Mouse (Mus musculus) neural tube, embryonic 13.5 days (tissue): ENCODE measurements at regions not wholly inside any gene's neighbourhood (a gene's known extent, or its start where the extent isn't known, plus 50 kb on each side); places are given as distances from the start of the nearest gene placed in this dataset.

Source experiments
- ATAC-seq: fragments of 200-750 bp; cut with Nextera tagmentation; 2 replicates; pipeline ENCODE4 v1.8.0; 2017; ENCODE audit warnings: low read depth, mild to moderate bottlenecking, moderate TSS enrichment, moderate library complexity
- H3K27ac ChIP-seq: fragments of 300-500 bp; sonication (generic); replicated peaks from 2 replicates; pipeline ENCODE4 v1.5.1; 2015; ENCODE audit warnings: moderate library complexity, mild to moderate bottlenecking, inconsistent platforms
- H3K27me3 ChIP-seq: fragments of 300-500 bp; sonication (generic); 2 replicates; pipeline ENCODE4 v1.6.1; 2015; ENCODE audit warnings: mild to moderate bottlenecking, inconsistent platforms
- H3K36me3 ChIP-seq: fragments of 300-500 bp; sonication (generic); 2 replicates; pipeline ENCODE4 v1.6.1; 2015; ENCODE audit warnings: mild to moderate bottlenecking, inconsistent platforms
- H3K4me1 ChIP-seq: fragments of 300-500 bp; sonication (generic); replicated peaks from 2 replicates; pipeline ENCODE4 v1.6.1; 2015; ENCODE audit warnings: inconsistent platforms
- H3K4me2 ChIP-seq: fragments of 300-500 bp; sonication (generic); 2 replicates; pipeline ENCODE4 v1.6.1; 2015; ENCODE audit warnings: inconsistent platforms, mild to moderate bottlenecking, moderate library complexity
- H3K4me3 ChIP-seq: fragments of 300-500 bp; sonication (generic); 2 replicates; pipeline ENCODE4 v1.5.1; 2015; ENCODE audit warnings: mild to moderate bottlenecking, inconsistent platforms
- H3K9ac ChIP-seq: fragments of 300-500 bp; sonication (generic); 2 replicates; pipeline ENCODE4 v1.6.1; 2015; ENCODE audit warnings: moderate library complexity, mild to moderate bottlenecking, inconsistent platforms
- H3K9me3 ChIP-seq: fragments of 300-500 bp; sonication (generic); 2 replicates; pipeline ENCODE4 v1.6.1; 2016; ENCODE audit warnings: inconsistent platforms
- WGBS: fragments of 180-500 bp; shearing (Covaris S2); methylation state at CpG from one replicate; pipeline ENCODE4 v1.1.7; 2015; 5-methylcytosine and 5-hydroxymethylcytosine counted together

DNA sequence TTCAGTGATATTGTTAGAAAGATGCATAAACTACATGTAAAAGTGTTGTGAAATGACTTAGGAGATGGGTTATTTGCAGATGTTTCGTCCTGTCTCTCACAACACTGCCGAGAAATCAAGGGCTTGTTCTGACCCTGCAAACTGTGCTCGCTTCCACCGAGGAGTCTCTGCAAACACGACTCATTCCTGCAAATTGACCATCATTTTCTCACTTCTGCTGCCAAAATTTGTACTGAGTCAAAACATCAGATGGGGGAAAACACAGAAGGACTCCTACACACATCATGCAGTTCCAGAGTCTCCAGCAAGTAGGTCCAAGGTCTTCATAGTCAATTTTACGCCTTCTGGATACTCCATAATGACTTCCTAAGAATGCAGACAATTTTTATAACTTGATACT is 109.9 kb upstream of the Qrfpr start:
- H3K9me3 ChIP-seq = no peaks in the 10 kb centered on the region
- no peak overlapping the region for H3K27ac ChIP-seq
- H3K36me3 ChIP-seq = no peaks in the 10 kb centered on the region
- no peaks in the 10 kb centered on the region for H3K4me1 ChIP-seq
- H3K4me2 ChIP-seq = no peak overlapping the region
- no peak overlapping the region for H3K9ac ChIP-seq
- ATAC-seq = no peak
- 91% methylated on average over 6 of the region's 6 CpGs for WGBS
- H3K27me3 ChIP-seq = no peaks in the 10 kb centered on the region
- no peak overlapping the region for H3K4me3 ChIP-seq

DNA sequence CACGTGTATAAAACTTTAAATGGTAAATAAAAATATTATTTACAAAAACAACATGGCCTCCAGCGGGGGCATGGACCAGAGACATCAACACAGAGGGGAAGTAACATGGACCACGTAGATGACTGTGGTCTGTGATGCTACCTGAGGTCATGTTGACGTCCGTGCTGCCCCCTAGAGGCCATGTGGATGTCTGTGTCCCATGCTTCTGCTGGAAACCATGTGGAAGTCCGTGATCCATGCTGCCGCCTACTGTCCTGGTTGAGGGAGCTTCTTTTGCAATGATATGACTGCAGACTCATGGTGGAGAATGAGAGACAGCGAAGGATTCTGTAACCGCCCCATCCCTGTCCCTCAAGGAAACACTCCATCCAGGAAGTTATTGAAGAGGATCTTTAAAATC is 108.5 kb upstream of the Qrfpr start:
- no peaks in the 10 kb centered on the region for H3K27me3 ChIP-seq
- no peaks in the 10 kb centered on the region for H3K9me3 ChIP-seq
- no peak overlapping the region for H3K9ac ChIP-seq
- no peaks in the 10 kb centered on the region for H3K4me1 ChIP-seq
- H3K4me3 ChIP-seq = no peak overlapping the region
- H3K4me2 ChIP-seq = no peak overlapping the region
- ATAC-seq = no peak
- WGBS = 35% methylated on average over 9 of the region's 9 CpGs
- H3K27ac ChIP-seq = no peak overlapping the region
- H3K36me3 ChIP-seq = no peaks in the 10 kb centered on the region

DNA sequence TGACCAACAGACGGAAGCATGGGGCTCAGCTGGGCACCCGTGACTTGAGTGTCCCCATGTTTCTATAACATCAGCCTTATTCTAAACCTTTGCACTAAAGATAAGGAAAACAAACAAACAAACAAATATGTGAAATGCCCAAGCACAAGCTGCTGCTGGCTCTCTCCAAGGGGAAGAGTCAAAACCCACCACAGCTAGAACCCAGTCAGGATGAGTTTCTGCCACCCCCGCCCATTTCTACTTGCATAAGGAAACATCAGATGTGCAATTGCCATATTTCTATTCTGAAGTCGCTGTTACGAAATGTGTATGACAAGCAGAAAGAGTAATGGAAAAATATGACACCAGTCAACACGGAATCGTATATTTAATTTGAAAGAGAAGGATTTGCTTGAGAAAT is 107.5 kb upstream of the Qrfpr start:
- no peak overlapping the region for H3K27ac ChIP-seq
- H3K36me3 ChIP-seq = no peaks in the 10 kb centered on the region
- H3K9me3 ChIP-seq = no peaks in the 10 kb centered on the region
- no peak overlapping the region for H3K4me2 ChIP-seq
- 85% methylated on average over 7 of the region's 7 CpGs for WGBS
- H3K4me3 ChIP-seq = no peak overlapping the region
- ATAC-seq = no peak
- no peaks in the 10 kb centered on the region for H3K27me3 ChIP-seq
- H3K4me1 ChIP-seq = no peaks in the 10 kb centered on the region
- H3K9ac ChIP-seq = no peak overlapping the region

DNA sequence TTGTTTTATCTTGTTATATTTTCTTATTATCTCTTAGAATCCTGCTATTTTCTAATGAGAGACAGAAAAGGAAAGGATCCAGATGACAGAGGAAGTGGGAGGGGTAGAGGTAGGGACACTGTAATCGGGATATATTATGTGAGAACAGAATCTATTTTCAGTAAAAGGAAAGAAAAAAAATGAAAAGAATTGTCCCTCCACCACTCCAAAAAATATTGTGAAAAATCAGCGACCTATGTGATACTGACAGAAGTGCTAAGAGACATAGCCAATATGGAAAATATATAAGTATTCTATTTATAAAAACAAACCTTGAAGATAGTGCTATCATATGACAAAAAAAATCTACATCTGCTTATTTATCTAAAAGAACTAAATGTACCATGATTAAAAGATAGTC is 106.8 kb upstream of the Qrfpr start:
- WGBS = 82% methylated on average over 2 of the region's 2 CpGs
- Histone ChIP-seq H3K9ac (no peak overlapping the region), H3K27ac (no peak overlapping the region), H3K4me2 (no peak overlapping the region), H3K4me3 (no peak overlapping the region), H3K4me1 (no peaks in the 10 kb centered on the region), H3K9me3 (no peaks in the 10 kb centered on the region), H3K27me3 (no peaks in the 10 kb centered on the region), H3K36me3 (no peaks in the 10 kb centered on the region)
- ATAC-seq = no peak

DNA sequence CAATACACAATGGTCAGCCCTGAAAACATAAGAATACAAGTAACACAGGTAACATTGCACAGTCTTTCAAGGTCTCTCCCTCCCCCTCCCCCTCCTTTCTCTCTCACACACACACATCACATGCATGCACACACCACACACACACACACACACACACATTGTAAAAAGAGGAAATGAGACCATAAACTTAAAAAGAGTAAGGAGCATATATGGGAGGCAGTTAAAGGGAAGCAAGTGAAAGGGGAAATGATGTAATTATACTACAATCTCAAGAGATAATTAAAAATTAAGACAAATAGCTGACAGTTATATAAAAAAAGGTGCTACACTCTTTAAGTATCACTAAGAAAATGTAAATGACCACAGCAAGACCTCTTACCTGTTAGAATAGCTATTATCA is 96.5 kb upstream of the Qrfpr start:
- H3K4me3 ChIP-seq = no peak overlapping the region
- H3K9ac ChIP-seq = no peak overlapping the region
- H3K36me3 ChIP-seq = no peaks in the 10 kb centered on the region
- no peak for ATAC-seq
- no peak overlapping the region for H3K4me2 ChIP-seq
- no peak overlapping the region for H3K27ac ChIP-seq
- no peaks in the 10 kb centered on the region; the same call in 1 of the 2 replicates for H3K9me3 ChIP-seq
- H3K27me3 ChIP-seq = no peaks in the 10 kb centered on the region
- no peaks in the 10 kb centered on the region for H3K4me1 ChIP-seq

DNA sequence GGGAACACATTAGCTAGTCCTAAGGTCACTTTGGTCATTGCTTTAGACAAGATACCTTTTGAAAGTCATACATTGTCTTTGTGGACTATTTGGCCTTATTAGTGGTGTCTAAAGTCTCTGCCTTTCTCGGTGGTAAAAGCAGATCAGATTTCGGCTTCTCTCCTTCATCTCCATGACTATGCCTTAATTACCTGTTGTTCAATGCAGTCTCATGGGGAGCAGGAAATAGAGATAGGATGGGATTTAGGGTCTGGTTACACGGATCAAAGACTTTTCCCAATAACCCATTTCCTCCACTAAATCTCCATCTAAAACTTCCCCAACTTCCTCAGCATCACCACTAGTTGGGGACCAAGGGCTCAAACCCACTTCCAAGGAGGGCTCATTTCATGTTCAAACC is 89.2 kb upstream of the Qrfpr start:
- no peaks in the 10 kb centered on the region for H3K36me3 ChIP-seq
- H3K4me1 ChIP-seq = 0 out of 2 replicates have a peak, but pooled peaks cover 7% of the 10 kb centered on the region
- H3K4me2 ChIP-seq = no peak overlapping the region
- no peak overlapping the region for H3K27ac ChIP-seq
- no peaks in the 10 kb centered on the region for H3K9me3 ChIP-seq
- no peak overlapping the region for H3K9ac ChIP-seq
- H3K27me3 ChIP-seq = 0 out of 2 replicates have a peak, but pooled peaks cover 5% of the 10 kb centered on the region
- ATAC-seq = no peak
- WGBS = 4% methylated on average over 3 of the region's 3 CpGs
- no peak overlapping the region for H3K4me3 ChIP-seq

DNA sequence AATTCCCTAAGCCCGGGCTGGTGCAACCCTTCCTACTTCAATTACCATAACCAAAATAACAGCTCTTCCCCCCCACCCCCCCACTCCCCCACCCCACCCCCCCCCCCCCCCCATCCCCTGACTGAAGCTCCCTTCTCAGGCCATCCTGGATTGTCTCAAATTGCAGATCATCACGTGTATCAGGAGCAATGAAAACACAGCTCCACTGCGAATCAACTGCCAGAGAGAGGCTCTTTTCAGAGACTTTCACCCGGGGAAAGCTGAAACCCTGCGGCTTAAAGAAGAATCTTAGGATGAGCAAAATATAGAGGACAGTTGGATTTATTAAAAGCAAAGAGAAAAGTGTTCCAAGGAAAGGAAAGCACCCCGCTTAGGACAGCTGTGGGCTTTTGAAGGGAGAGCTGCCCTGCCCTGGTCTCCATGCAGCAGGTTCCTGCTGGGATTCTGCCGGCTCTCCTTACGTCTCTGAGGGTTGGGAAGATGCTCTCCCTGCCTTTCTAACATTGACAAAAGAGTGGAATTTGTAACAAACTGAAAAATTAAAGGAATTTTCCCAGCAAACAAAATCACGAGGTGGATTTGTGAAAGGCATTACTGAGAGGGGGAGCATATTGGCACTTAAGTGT is 88.6 kb upstream of the Qrfpr start:
- no peak for ATAC-seq
- H3K9me3 ChIP-seq = no peaks in the 10 kb centered on the region
- H3K9ac ChIP-seq = no peak overlapping the region
- H3K4me2 ChIP-seq = peak overlapping the region; percentile 47
- WGBS = 4% methylated on average over 9 of the region's 9 CpGs
- H3K4me1 ChIP-seq = 0 out of 2 replicates have a peak, but pooled peaks cover 7% of the 10 kb centered on the region
- H3K36me3 ChIP-seq = no peaks in the 10 kb centered on the region
- H3K27me3 ChIP-seq = 0 out of 2 replicates have a peak, but pooled peaks cover 5% of the 10 kb centered on the region
- 0 out of 2 replicates have a peak overlapping the region, but pooled peaks have one; percentile 13 for H3K4me3 ChIP-seq
- no peak overlapping the region for H3K27ac ChIP-seq

DNA sequence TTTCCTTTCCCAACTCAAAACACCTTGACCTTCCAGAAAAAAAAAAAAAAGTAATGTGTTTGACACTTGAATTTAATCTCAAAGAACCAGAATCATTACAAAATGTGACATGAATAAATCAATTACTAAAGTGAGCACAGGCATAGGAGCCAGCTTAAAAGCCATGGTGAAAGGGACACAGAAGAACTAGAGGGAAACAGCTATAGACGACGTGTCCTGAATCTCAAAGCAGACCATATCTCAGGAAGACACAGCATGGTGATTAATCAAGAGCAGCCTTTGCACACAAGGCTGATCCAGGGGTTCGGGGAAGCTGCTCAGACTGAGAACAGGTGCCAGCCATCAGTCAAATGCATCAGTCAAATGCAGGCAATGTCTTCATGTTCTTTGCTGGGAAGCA is 74.7 kb upstream of the Qrfpr start:
- Histone ChIP-seq H3K4me3 (no peak overlapping the region), H3K4me2 (no peak overlapping the region), H3K36me3 (no peaks in the 10 kb centered on the region), H3K9me3 (no peaks in the 10 kb centered on the region), H3K4me1 (no peaks in the 10 kb centered on the region), H3K27me3 (no peaks in the 10 kb centered on the region), H3K27ac (no peak overlapping the region), H3K9ac (no peak overlapping the region)
- no peak for ATAC-seq
- WGBS = 48% methylated on average over 3 of the region's 3 CpGs

DNA sequence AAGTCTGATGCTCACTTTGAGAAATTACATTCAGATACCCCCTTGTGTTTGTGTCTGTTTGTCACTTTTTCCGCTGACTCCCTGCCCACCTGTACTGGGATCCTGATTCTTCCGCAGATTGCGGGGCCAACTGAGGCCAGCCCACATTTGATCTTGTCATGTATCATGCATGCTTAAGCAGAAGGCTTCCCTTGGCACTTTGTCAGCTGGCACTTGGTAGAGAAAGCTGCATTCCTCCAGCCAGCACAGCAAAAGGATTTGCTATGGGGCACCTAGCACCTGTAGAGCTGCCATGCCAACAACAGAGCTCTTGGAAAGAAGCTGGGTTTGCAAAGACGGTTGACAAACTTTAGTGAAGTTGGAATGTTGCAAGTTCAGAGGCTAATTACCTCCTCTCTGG is 69.9 kb upstream of the Qrfpr start:
- no peak overlapping the region for H3K4me3 ChIP-seq
- H3K4me2 ChIP-seq = no peak overlapping the region
- H3K27me3 ChIP-seq = no peaks in the 10 kb centered on the region
- no peak overlapping the region for H3K9ac ChIP-seq
- no peak overlapping the region for H3K27ac ChIP-seq
- H3K9me3 ChIP-seq = no peaks in the 10 kb centered on the region
- no peaks in the 10 kb centered on the region for H3K36me3 ChIP-seq
- no peaks in the 10 kb centered on the region for H3K4me1 ChIP-seq
- WGBS = 93% methylated on average over 4 of the region's 4 CpGs
- no peak for ATAC-seq

DNA sequence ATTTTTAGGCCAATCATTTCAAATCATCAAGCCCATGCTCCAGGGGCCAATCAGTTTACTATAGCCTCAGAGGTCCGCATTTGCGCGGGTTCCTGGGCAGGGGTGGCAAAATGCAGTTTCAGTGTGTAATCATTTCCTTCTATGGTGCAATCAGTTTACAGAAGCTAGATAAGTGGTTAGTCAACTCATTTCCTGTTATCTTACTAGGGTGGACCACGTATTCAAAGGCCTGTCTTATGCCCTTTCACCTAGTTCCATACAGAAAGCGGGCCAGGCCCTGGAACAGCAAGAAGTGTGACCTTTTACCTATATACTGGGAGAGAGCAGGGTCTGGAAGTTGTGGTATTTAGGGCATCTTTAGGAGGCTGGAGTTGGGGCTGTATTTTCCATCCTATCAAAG is 62.0 kb upstream of the Qrfpr start:
- Histone ChIP-seq H3K9me3 (0 out of 2 replicates have a peak, but pooled peaks cover 4% of the 10 kb centered on the region), H3K4me1 (no peaks in the 10 kb centered on the region), H3K27me3 (no peaks in the 10 kb centered on the region), H3K4me2 (no peak overlapping the region), H3K9ac (no peak overlapping the region), H3K36me3 (no peaks in the 10 kb centered on the region), H3K4me3 (no peak overlapping the region), H3K27ac (no peak overlapping the region)
- no peak for ATAC-seq
- WGBS = 83% methylated on average over 5 of the region's 5 CpGs

DNA sequence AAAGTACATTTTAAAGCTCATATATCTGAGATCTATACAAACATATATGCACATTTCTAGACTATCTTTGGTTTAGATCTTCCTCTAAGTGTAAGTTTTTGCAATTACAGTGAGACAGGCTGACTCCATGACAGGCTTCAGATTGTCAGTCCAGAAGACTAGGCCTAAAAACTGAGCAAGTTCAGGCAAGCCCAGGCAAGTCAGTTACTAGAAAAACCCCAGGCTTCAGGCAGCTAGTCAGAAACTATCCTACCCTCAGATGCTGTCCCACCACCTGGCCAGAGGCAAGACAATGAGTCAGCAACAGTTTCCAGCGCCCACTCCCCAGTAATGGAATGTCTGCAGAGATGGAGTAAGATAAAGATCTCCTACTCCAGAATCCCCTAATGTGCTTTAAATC is 53.4 kb upstream of the Qrfpr start:
- Histone ChIP-seq H3K4me3 (no peak overlapping the region), H3K27ac (no peak overlapping the region), H3K4me1 (no peaks in the 10 kb centered on the region), H3K9ac (no peak overlapping the region), H3K9me3 (no peaks in the 10 kb centered on the region), H3K4me2 (no peak overlapping the region), H3K36me3 (no peaks in the 10 kb centered on the region), H3K27me3 (no peaks in the 10 kb centered on the region)
- no peak for ATAC-seq
- WGBS = 92% methylated on average over 1 of the region's 1 CpGs
